Mouse (Mus musculus) erythroid progenitor cell, adult 5-6 weeks (primary cell): ENCODE results near the gene Serhl. TPM values are rescaled to one million over a fixed set of nuclear protein-coding genes. Genes with fewer than 3 reads are reported as not detected.
"Not testable (repeated sequence)": the region's sequence is repeated elsewhere in the genome, so short reads cannot be mapped to it uniquely, and the experiment has no call there.

ENCODE experiments used
- ATAC-seq: replicated peaks from 2 replicates; pipeline ENCODE4 v1.8.0; 2016; ENCODE audit warnings: moderate number of reproducible peaks, mild to moderate bottlenecking, moderate TSS enrichment, inconsistent platforms; ENCODE audit not compliant: poor library complexity, low FRiP score, severe bottlenecking
- total RNA-seq, 2 experiments: library from RNA; stranded (forward) in 1 of 2; stranded (reverse) in 1 of 2; fragments of 150-400 nt in 1 of 2; fragments of 186-747, 209-891 nt in 1 of 2; gene quantifications; 2 replicates each; pipeline versions ENCODE4 v1.2.3 to v1.2.4; 2015 to 2017; ENCODE audit warnings: low replicate concordance in 2 of 2

Serhl gene
- total RNA-seq, 2 experiments from 2014 or later: 3.0 to 21.8 TPM

DNA sequence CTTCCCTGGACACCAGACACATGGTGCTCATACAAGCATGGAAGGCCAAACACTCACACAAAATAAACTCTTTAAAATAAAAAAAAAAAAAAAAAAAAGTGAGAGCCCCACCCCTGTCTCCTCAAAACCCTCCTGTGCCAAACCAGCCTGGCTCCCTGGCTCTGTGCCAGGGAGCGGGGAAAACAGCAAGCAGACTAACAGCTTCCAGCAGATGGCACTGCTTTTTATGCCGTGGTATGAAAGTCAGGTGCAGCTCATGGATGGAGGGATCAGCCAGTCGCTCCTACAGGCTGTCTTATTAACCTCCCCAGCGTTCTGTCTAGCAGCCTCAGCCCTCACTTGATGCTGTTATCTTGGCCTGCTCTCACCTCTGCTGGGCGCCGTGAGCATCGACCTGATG is 29.1 kb downstream of the Serhl start:
- no peak for ATAC-seq

DNA sequence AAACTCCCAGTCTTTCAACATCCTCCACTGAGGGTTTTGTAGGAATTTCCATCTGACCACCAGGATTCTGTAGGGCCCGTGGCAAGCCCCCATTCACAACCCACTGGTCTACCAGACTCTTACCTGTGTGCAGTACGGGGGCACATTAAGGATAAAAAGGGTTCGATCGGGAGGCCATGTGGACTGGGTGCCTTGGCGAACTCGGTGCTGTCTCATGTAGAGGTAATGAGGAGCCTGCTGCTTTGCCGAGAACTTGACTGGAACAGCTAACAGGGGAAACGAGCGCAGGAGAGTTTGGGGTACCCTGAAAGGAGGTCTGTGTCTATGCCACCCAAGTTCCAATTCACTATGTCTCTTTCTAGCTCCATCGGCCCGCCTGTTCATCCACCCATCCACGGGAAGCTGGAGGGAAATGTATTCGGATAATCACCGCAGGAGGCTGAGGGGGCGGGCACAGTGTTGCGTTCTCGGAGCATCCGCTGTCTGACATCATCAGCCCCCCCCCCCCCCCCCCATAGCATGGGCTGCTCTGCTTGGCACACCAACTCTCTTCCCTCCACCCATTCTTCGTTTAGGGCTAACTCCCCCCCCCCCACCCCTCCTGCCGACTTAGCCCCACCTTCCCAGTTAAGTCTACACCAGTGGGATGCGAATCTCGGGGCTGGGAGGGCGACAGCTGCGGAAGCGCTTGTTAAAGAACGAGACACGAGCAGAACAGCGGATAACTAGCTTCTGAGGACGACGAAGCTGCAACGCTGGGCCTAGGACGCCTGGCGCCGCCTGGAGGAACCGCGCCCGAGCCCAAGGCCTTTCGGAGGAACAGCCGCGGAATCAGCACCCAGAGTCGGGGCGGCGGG is 32.6 kb downstream of the Serhl start:
- peak; percentile 69 for ATAC-seq

DNA sequence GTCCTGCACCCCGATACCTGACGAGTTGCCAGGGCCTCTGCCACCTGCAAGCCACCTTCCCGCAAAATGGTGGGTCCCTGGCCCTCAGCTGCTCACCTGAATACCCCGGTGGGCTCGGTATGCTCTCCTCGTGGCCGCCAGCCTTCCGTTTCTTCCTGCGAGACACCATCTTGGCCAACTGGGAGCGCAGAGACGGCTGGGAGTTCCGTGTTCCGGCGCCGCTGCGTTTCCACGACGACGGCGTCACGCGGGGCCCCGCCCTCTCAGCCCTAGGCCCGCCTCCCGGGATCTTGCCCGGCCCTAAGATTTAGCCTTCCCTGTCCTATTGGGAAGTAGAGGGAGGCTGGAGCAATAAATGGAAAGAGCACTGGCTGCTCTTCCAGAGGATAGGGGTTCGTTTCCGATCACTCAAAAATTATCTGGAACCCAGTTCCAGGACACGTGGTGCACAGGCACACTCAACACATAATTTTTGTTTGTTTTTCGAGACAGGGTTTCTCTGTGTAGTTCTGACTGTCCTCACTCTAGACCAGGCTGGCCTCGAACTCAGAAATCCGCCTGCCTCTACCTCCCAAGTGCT is 33.4 kb downstream of the Serhl start, which contains the start of gene Rrp7a:
Gene Rrp7a (minus strand): TSS at position 236 of the 580 bp plus-strand sequence.
- peak; percentile 97 for ATAC-seq

DNA sequence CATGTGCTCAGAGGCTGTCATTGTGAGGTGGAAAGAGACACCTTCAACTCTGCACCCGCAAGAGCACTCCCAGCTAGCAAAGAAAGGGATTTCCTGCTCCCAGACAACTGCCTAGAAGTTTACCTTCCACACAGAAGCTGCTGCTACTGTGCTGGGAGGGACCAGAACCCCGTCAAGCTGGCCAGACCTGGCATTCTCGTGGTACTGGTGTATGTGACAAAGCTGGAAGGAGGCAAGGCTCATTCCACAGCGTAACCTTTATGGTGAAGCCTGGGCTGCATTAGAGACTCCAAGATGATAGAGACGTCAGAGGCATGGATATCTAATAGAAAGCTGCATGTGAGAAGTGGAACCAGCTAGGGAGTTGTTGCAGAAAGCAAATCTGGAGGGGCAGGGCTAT is 35.3 kb downstream of the Serhl start:
- no peak for ATAC-seq

DNA sequence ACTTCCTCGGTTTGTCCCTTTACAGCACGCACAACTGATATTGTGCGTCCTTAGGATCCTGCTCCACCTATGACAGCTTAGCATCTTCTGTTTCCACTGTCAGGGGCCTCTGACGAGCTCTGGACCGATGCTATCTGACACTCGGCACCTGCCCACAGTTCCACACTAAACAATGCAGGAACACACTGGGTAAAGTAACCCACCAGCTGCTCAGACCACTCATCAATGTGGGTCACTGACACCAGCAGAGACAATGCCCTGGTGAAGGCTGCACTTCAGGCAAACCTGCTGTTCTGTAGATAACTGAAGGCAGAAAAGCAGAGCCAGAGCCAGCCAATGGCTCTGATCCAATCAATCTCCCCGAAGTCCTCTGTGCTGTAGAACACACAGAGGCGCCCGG is 37.3 kb downstream of the Serhl start:
- ATAC-seq: no peak

DNA sequence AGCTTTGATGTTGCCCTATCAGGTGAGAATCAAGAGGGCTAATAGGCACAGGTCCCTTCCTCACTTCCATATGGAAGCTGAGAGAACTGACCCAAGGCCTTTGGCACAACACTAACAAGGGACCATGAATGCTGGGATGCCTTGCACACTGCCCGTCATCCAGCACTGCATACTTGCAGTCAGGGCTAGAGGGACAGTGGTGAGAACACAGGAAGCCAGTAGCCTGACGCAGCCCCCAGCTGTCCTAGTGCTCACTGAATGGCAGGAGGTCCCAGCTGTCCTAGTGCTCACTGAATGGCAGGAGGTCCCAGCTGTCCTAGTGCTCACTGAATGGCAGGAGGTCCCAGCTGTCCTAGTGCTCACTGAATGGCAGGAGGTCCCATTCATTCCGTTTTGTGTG is 37.7 kb downstream of the Serhl start:
- ATAC-seq: not testable (repeated sequence)

DNA sequence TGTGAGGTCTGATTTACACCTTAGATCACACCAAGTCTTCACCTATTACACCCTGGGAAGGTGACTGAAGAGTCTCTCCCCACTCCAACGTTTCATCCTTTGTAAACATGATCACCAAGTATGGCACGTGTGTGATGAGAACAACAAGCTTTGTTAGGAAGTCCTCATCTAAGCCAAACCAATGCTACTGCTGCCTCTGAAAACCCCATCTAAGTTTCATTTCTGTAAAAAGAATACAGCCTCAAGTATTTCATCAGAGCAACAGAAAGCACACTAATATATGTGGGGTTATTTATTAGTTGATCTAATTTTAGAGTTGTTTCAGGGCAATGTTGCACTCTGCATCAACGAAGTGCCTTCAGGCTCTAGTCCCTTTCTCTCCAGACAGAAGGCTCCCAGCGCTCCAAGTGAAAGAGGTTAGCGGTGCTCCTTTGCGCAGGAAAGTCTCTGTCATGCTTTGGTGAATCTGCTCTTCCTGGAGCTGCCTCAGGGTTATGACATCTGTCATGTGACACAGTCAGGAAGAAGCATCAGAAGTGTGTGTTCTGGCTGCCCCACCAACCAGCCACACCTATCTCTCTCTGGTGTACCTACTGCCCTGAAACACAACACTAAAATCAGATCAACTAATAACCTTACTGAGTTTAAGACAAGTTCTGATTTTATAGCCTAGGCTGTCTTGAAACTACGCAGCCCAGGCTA is 40.4 kb downstream of the Serhl start:
- ATAC-seq: no peak

DNA sequence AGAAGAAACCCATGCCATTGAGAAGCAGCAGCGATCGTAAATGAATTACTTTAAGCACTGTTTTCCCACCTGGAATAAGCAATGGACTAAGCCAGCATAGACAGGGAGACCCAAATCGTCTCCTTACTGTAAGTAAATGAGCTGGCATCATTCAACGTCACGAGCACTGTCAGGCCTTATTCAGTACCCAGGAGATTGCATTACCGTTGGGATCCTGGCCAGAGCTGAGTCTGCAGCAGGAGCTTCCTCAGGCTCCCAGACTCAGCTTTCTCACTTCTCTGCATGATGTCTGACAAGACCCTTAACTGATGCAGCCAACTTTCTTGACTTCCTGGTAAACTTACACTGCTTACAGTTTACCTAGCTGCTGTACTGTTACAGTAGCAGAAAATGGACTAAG is 45.4 kb downstream of the Serhl start:
- ATAC-seq: no peak

DNA sequence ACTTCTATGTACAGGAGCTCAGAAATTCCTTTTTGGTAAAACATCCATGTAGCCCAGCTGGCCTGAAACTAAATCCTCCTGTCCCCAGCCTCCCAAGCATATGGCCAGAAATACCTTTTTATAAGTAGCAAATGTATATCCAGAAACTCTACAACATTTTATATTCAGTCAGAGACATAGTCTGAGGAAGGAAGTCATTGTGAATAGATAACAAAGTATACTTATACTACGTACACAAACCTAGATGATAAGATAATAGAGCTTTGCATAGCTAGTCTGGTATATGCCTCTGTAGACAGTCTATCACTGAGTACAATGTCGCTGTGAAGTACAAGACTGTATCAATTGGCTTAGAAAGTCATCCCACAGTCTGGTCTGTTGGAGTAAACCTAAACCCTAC is 46.3 kb downstream of the Serhl start:
- no peak for ATAC-seq

DNA sequence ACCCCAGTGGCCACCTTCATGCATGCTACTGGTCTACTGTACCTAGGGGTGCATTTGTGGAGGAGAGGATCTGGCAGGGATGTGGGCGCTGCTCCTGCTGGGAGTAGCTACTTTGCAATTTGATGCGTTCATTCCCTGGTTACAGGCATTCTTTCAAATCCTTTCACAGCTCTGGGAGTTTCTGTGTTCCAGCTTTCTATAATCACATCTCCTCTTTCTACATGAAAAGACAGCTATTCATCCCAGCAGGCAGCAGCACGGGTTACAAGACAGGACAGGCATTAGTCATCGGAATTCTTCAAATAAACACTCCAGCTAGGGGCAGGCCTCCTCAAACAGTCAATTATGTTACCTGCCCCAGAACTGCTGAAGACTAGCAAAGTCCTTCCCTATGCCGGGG is 53.6 kb downstream of the Serhl start:
- no peak for ATAC-seq

DNA sequence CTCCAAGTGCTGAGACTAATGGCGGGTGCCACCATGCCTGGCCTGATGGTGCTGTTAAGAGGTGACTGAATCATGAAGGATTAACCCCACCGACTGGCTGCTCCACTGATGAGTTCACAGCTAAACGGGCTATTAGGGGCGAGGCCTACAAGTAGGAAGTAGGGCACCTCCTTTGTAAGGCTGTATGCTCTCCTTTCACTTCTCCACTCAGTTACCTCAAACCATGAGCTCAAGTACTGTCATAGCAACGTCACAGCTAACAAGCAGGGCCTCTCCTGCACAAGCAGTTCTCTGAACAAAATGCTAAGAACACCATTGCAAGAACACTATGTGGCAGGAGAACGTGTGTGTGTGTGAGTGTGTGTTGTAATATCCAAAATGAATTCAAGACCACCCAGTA is 56.2 kb downstream of the Serhl start:
- ATAC-seq: no peak

DNA sequence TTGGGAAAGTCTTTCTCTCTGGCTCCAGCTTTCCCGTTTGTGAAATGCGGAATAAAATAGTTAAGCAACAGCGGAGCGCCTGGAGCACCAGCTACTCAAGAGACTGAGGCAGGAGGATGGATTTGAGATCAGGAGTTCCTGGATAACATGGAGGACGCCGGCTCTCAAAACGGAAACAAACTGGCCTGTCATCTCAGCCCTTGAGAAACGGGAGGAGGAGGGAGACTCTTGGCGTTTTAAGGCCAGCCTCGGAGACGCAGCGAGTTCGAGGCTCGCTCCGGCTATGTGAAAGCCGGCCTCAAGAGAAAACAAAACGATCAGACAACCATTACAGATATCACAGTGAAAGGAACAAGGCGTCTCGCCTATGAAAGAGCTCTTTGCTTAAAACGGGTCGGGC is 59.1 kb downstream of the Serhl start:
- ATAC-seq: no peak

DNA sequence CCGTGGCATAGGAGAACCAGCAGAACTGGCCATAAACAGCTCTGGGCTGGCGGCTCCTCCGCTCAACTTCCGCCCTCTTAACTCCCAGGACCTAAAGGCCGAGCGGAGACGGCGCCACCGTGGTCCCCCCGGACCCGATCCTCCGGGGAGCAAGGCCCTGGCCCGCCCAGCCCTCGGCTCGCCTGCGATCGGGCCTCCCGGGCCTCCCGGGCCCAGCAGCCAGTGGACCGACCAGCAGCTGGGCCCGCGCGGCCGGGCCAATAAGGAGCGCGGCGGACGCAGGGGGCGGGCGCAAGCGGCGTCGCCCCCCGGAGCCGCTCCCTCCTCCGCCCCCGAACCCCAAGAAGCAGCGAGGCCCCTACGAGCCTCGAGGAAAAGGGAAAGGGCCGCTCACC is 59.5 kb downstream of the Serhl start:
- ATAC-seq: peak; percentile 70

DNA sequence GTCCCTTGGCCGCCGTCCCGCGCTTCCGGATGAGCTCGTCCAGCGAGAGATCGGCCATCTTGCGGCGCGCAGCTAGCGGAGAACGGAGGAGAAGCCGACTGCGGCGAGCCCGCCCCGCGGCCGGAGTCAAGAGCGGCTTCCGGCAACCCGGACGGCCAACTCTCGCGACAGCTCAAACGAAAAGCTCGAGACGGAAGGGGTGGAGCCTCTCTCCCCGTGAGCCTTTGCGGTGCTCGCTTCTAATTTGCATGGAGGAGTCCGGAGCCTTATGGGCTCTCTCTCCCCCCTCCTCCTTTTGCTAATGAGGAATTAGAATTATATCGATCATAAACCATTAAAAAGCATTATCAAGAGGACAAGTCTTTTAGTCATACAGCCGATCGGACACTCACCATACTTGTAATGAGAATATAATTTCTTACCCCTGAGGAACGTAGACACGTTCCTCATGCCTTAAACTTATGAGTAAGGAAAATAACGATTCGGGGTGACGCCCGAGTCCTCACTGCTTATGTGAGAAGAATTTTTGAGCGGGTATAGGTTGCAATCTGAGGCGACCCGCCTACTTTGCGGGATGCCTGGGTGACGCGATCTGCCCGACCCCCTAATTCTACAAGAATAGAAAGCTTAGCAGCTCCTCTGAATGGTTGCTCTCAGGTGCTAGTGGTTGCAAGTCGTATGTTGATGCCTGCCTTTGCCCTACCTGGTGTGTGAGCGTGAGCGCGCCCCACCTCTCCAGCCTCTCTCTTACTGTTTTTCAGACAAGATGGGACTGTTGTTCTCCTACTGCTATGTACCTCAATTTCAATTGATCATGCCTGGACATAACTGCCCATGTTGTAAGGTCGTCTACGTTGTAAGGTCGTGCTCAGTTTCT is 60.1 kb downstream of the Serhl start, which contains the start of gene Poldip3:
Gene Poldip3 (minus strand): TSS at position 189 of the 877 bp plus-strand sequence.
- ATAC-seq: peak; percentile 88

DNA sequence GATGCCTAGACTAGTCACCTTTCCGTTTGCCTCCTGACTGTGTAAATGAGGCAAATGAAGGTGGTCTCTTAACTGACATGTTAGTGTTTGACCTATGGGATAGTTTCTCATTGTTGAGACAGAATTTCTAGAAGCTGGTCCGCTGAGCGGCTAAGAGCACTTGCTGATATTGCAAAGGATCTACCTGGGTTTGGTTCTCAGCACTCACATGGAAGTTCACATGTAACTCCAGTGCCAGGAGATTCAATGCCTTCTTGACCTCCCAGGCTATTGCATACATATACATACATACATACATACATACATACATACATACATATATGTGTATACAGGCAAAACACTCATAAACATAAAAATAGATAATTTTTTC is 60.8 kb downstream of the Serhl start:
- no peak for ATAC-seq

DNA sequence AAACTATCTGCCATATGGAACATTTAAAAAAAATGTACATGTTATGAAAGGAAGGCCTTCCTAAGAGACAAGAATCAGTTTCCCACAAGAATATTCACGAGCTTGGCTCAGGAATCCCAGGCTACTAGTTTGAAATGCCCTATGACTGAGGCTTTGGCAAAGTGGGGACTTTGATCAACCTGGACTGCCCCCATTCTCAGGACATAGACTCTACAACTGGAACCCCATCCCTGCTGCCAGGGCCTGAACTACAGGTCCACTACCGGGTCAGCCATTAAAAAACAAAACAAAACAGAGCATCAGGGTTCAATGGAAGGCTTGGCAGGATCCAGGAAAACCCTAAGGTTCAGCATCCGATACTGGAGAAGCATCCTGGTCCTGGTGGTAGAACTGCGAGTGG is 61.4 kb downstream of the Serhl start:
- no peak for ATAC-seq

DNA sequence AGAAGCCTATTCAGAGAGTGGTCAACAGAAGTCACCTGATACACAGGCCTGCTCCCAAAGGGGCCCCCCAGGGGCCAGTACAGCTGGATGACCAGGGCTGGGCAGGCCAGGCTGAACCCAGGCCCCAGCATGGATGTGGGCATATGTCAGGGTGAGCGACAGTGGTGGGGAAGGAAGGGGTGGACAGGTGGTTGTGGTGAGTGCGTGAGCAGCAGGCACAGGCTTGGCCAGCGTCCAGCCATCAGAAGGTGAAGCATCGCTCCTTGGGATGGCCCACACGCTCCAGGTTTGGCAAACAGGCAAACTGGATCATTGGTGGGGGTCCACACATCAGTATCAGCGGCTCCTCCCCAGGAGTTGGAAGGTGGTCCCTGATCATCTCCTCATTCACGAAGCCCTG is 65.0 kb downstream of the Serhl start:
- ATAC-seq: no peak

DNA sequence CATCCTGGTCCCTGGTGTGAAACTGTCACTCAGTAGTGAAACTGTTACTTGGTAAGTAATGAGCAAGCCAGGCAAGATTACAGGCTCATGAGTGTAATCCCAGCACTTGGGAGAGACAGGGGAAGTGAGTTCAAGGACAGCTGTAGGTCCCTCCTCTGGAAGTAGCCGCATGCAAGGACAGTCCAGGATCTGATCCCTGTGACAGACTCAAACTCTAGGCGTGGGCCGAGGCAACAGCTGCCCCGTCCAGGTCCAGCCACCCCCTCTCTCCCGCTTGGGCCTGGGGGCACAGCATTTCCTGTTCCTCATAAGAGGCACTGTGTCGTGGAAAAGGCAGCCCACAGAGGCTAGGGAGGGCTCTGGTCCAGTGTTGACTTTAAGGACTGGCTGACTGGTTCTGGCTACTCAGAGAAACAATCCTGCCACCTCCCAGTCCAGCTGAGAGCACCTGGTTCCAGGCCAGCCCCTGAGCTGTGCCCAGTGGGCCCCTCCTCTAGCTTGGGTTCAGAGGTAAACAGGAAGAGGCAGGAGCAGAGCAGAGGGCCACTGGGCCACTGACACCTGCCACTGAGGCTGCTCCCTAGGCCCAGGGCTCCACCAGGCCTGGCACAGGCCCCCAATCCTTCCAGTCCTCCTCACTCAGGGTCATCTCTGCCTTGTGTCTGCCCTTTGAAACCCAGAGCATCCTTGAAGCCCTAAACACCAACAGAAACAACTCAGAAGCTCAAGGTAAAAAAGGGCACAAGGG is 66.5 kb downstream of the Serhl start:
- no peak for ATAC-seq

DNA sequence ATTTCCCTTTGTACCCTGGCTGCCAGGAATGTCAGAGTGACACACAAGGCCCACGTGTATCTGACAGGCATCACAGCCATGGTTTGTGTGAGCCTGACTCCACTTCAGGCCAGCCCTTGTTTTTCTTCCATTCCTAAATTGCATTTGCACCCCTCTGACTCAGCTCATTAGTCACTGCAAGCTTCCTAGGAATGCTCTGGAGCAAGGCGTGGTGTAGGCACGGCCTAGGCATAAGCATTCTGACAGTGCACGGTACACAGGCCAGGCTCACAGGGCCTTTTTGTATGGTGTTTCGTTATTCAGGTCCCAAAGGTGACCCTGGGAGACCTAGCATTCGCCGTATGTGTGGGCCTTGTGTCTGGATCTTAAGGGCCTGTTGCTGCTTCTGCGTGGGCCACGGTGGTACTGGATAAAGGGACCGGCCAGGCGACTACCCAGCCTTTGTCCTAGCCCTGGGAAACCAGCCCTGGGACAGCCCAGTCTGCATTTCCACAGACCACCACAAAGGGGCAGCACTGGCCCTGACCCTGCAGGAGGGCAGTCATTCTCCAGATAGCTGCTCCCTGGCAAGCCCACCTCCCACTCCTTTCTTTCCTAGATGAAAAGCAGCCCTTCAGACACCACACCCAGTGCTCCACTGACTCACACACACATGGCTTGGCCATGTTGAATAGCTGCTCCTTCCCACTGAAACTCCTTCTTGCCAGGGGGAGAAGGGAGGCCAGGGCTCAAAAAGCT is 67.8 kb downstream of the Serhl start:
- ATAC-seq: peak; percentile 43
